Mouse (Mus musculus) neural tube, embryonic 12.5 days (tissue): ENCODE results near the gene Nsun7. TPM values are rescaled to one million over a fixed set of nuclear protein-coding genes. Genes with fewer than 3 reads are reported as not detected.

Source experiments
- ATAC-seq: fragments of 200-750 bp; cut with Nextera tagmentation; 2 replicates; pipeline ENCODE4 v1.8.0; 2017; ENCODE audit warnings: low read depth, mild to moderate bottlenecking, moderate TSS enrichment, moderate library complexity; ENCODE audit not compliant: low FRiP score
- H3K27ac ChIP-seq: fragments of 300-500 bp; sonication (generic); 2 replicates; pipeline ENCODE4 v1.5.1; 2016
- H3K27me3 ChIP-seq: fragments of 300-500 bp; sonication (generic); replicated peaks from 2 replicates; pipeline ENCODE4 v1.6.1; 2016; ENCODE audit warnings: mild to moderate bottlenecking
- H3K36me3 ChIP-seq: fragments of 300-500 bp; sonication (generic); 2 replicates; pipeline ENCODE4 v1.6.1; 2016; ENCODE audit warnings: mild to moderate bottlenecking
- H3K4me1 ChIP-seq: fragments of 300-500 bp; sonication (generic); 2 replicates; pipeline ENCODE4 v1.6.1; 2016
- H3K4me2 ChIP-seq: fragments of 300-500 bp; sonication (generic); replicated peaks from 2 replicates; pipeline ENCODE4 v1.6.1; 2016; ENCODE audit warnings: mild to moderate bottlenecking
- H3K4me3 ChIP-seq: fragments of 300-500 bp; sonication (generic); 2 replicates; pipeline ENCODE4 v1.5.1; 2016
- H3K9ac ChIP-seq: fragments of 300-500 bp; sonication (generic); 2 replicates; pipeline ENCODE4 v1.6.1; 2016; ENCODE audit warnings: mild to moderate bottlenecking
- H3K9me3 ChIP-seq: fragments of 300-500 bp; sonication (generic); 2 replicates; pipeline ENCODE4 v1.6.1; 2016; ENCODE audit warnings: mild to moderate bottlenecking
- WGBS: fragments of 180-500 bp; shearing (Covaris S2); methylation state at CpG from one replicate; pipeline ENCODE4 v1.1.7; 2016; 5-methylcytosine and 5-hydroxymethylcytosine counted together
- polyA plus RNA-seq: library from polyadenylated mRNA; unstranded; fragments of >200 nt; fragmentation: Nextera tagmentation; extraction: Ambion mirVana; gene quantifications from 2 replicates; pipeline ENCODE4 v1.2.1, GENCODE M21; 2016

Nsun7 gene
- polyA plus RNA-seq = 0.88 and 1.0 TPM in 2 replicates

- peak; percentile 91 for ATAC-seq
Measured at GRCm38 (mm10) chr5:66259756-66260448, at the start of gene Nsun7. Gene Nsun7, plus strand, starts transcription at chr5:66259897.

GRCm38 (mm10) chr5:66214395-66214935 is 45.2 kb upstream of the Nsun7 start:
- H3K27me3 ChIP-seq = no peaks in the 10 kb centered on the region
- WGBS = 52% methylated on average over 7 of the region's 7 CpGs
- ATAC-seq = no peak
- no peak overlapping the region for H3K27ac ChIP-seq
- no peak overlapping the region for H3K4me2 ChIP-seq
- no peak overlapping the region for H3K4me3 ChIP-seq
- H3K4me1 ChIP-seq = no peaks in the 10 kb centered on the region
- no peaks in the 10 kb centered on the region for H3K36me3 ChIP-seq
- no peak overlapping the region for H3K9ac ChIP-seq
- H3K9me3 ChIP-seq = no peaks in the 10 kb centered on the region

More at GRCm38 (mm10) chr5:66259756-66260448, at the start of gene Nsun7:
- Histone ChIP-seq H3K9me3 (no peaks in the 10 kb centered on the region), H3K9ac (peak within 1 kb of the TSS; percentile 73), H3K27me3 (no peaks in the 10 kb centered on the region), H3K36me3 (no peaks in the 10 kb centered on the region), H3K4me1 (0 out of 2 replicates have a peak, but pooled peaks cover 6% of the 10 kb centered on the region), H3K27ac (no peak within 1 kb of the TSS), H3K4me3 (peak within 1 kb of the TSS; percentile 62), H3K4me2 (peak within 1 kb of the TSS; percentile 94)
- under 1% methylated on average over 44 of the region's 44 CpGs for WGBS

- H3K9ac ChIP-seq = no peak overlapping the region
- no peak overlapping the region for H3K27ac ChIP-seq
- no peak overlapping the region for H3K4me3 ChIP-seq
- WGBS = 60% methylated on average over 10 of the region's 10 CpGs
- no peaks in the 10 kb centered on the region for H3K4me1 ChIP-seq
- H3K9me3 ChIP-seq = no peaks in the 10 kb centered on the region
- H3K36me3 ChIP-seq = no peaks in the 10 kb centered on the region
- H3K27me3 ChIP-seq = no peaks in the 10 kb centered on the region
- ATAC-seq = no peak
- H3K4me2 ChIP-seq = no peak overlapping the region
Measured at GRCm38 (mm10) chr5:66215569-66216277, 44.0 kb upstream of the Nsun7 start.

GRCm38 (mm10) chr5:66219692-66220091 is 40.0 kb upstream of the Nsun7 start:
- ATAC-seq = no peak
- Histone ChIP-seq H3K27me3 (no peaks in the 10 kb centered on the region), H3K9me3 (no peaks in the 10 kb centered on the region), H3K4me1 (no peaks in the 10 kb centered on the region), H3K4me3 (no peak overlapping the region), H3K9ac (no peak overlapping the region), H3K27ac (no peak overlapping the region), H3K36me3 (no peaks in the 10 kb centered on the region), H3K4me2 (no peak overlapping the region)
- WGBS = 80% methylated on average over 6 of the region's 6 CpGs

- no peak overlapping the region for H3K4me2 ChIP-seq
- H3K27ac ChIP-seq = no peak overlapping the region
- no peaks in the 10 kb centered on the region for H3K27me3 ChIP-seq
- H3K36me3 ChIP-seq = no peaks in the 10 kb centered on the region
- H3K9me3 ChIP-seq = no peaks in the 10 kb centered on the region
- H3K9ac ChIP-seq = no peak overlapping the region
- H3K4me1 ChIP-seq = no peaks in the 10 kb centered on the region
- H3K4me3 ChIP-seq = no peak overlapping the region
- 87% methylated on average over 9 of the region's 9 CpGs for WGBS
- ATAC-seq = no peak
Measured at GRCm38 (mm10) chr5:66220620-66221019, 39.1 kb upstream of the Nsun7 start.

- no peak for ATAC-seq
- H3K27me3 ChIP-seq = no peaks in the 10 kb centered on the region
- no peak overlapping the region for H3K9ac ChIP-seq
- no peak overlapping the region for H3K4me2 ChIP-seq
- H3K4me1 ChIP-seq = no peaks in the 10 kb centered on the region
- no peak overlapping the region for H3K27ac ChIP-seq
- no peak overlapping the region for H3K4me3 ChIP-seq
- WGBS = 93% methylated on average over 15 of the region's 15 CpGs
- H3K36me3 ChIP-seq = no peaks in the 10 kb centered on the region
- H3K9me3 ChIP-seq = no peaks in the 10 kb centered on the region
Measured at GRCm38 (mm10) chr5:66222916-66223315, 36.8 kb upstream of the Nsun7 start.

- WGBS = 92% methylated on average over 7 of the region's 7 CpGs
- Histone ChIP-seq H3K4me1 (no peaks in the 10 kb centered on the region), H3K27ac (no peak overlapping the region), H3K4me2 (no peak overlapping the region), H3K4me3 (no peak overlapping the region), H3K9me3 (no peaks in the 10 kb centered on the region), H3K9ac (no peak overlapping the region), H3K36me3 (no peaks in the 10 kb centered on the region), H3K27me3 (no peaks in the 10 kb centered on the region)
- ATAC-seq = no peak
Measured at GRCm38 (mm10) chr5:66226526-66226925, 33.2 kb upstream of the Nsun7 start.

- Histone ChIP-seq H3K4me2 (no peak overlapping the region), H3K4me1 (no peaks in the 10 kb centered on the region), H3K9ac (no peak overlapping the region), H3K4me3 (no peak overlapping the region), H3K36me3 (no peaks in the 10 kb centered on the region), H3K9me3 (no peaks in the 10 kb centered on the region), H3K27me3 (no peaks in the 10 kb centered on the region), H3K27ac (no peak overlapping the region)
- ATAC-seq = no peak
- WGBS = 93% methylated on average over 8 of the region's 8 CpGs
Measured at GRCm38 (mm10) chr5:66231660-66232269, 27.9 kb upstream of the Nsun7 start.

- Histone ChIP-seq H3K4me1 (no peaks in the 10 kb centered on the region), H3K4me3 (no peak overlapping the region), H3K27me3 (no peaks in the 10 kb centered on the region), H3K9ac (no peak overlapping the region), H3K9me3 (no peaks in the 10 kb centered on the region), H3K4me2 (no peak overlapping the region), H3K27ac (no peak overlapping the region), H3K36me3 (no peaks in the 10 kb centered on the region)
- ATAC-seq = no peak
- 68% methylated on average over 3 of the region's 3 CpGs for WGBS
Measured at GRCm38 (mm10) chr5:66232456-66232855, 27.2 kb upstream of the Nsun7 start.

GRCm38 (mm10) chr5:66241894-66242293 is 17.8 kb upstream of the Nsun7 start:
- Histone ChIP-seq H3K4me2 (no peak overlapping the region), H3K9me3 (no peaks in the 10 kb centered on the region), H3K9ac (no peak overlapping the region), H3K27ac (no peak overlapping the region), H3K4me3 (no peak overlapping the region), H3K27me3 (no peaks in the 10 kb centered on the region), H3K36me3 (no peaks in the 10 kb centered on the region), H3K4me1 (no peaks in the 10 kb centered on the region; the same call in 1 of the 2 replicates)
- no peak for ATAC-seq

- Histone ChIP-seq H3K36me3 (no peaks in the 10 kb centered on the region), H3K27ac (no peak overlapping the region), H3K4me1 (no peaks in the 10 kb centered on the region; the same call in 1 of the 2 replicates), H3K27me3 (no peaks in the 10 kb centered on the region), H3K9ac (no peak overlapping the region), H3K9me3 (no peaks in the 10 kb centered on the region), H3K4me3 (no peak overlapping the region), H3K4me2 (no peak overlapping the region)
- 87% methylated on average over 9 of the region's 9 CpGs for whole genome bisulfite sequencing
- no peak for ATAC-seq
Measured at GRCm38 (mm10) chr5:66243467-66243866, 16.2 kb upstream of the Nsun7 start.

- no peak overlapping the region for H3K4me2 ChIP-seq
- ATAC-seq = peak; percentile 33; the same call in 1 of the 2 replicates
- H3K9me3 ChIP-seq = no peaks in the 10 kb centered on the region
- no peaks in the 10 kb centered on the region; the same call in 1 of the 2 replicates for H3K4me1 ChIP-seq
- H3K36me3 ChIP-seq = no peaks in the 10 kb centered on the region
- no peak overlapping the region for H3K27ac ChIP-seq
- H3K9ac ChIP-seq = no peak overlapping the region
- 49% methylated on average over 6 of the region's 6 CpGs for WGBS
- no peak overlapping the region for H3K4me3 ChIP-seq
- no peaks in the 10 kb centered on the region for H3K27me3 ChIP-seq
Measured at GRCm38 (mm10) chr5:66244043-66244660, 15.5 kb upstream of the Nsun7 start.
